Mouse (Mus musculus): Measurements from ENCODE around the gene Nbdy. TPM values are rescaled to one million over a fixed set of nuclear protein-coding genes. Genes with fewer than 3 reads are reported as not detected.

Nbdy gene
- polyA plus RNA-seq (2012; rRNA removed), result 44.0 and 58.4 TPM in 2 replicates

DNA sequence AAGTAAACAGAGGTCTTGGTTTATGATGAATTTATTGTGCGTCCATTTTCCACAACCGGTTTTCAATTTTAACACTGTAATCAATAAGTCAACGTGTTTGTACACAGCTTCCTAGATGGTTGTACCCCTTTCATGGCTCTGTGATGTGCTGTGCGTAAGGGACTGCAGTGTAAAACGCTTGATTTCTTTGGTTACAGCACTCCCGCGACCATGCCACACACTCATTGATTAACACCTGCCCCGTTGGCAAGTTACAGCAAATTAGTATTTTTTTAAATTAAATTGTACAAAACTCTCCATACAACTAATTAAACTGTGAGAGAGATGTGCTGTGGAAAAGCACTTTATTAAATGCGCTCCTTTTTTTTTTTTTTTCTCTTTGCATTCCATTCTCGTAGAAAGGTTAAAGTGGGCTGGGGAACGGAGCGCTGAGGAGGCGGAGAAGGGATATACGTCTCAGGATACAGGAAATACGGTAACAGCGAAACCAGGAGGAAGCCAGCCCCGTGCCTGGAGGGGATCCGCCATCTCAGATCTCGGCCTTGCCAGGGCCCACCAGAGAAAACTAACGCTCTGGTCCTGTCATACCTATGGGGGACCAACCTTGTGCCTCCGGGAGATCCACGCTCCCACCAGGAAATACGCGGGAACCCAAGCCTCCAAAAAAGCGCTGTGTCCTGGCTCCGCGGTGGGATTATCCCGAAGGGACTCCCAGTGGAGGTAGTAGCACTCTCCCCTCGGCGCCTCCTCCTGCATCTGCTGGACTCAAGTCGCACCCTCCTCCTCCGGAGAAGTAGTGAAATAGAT lies at the start of gene Nbdy:
TSS of gene Nbdy (plus strand) at position 481 of the 807 bp plus-strand sequence.

DNA sequence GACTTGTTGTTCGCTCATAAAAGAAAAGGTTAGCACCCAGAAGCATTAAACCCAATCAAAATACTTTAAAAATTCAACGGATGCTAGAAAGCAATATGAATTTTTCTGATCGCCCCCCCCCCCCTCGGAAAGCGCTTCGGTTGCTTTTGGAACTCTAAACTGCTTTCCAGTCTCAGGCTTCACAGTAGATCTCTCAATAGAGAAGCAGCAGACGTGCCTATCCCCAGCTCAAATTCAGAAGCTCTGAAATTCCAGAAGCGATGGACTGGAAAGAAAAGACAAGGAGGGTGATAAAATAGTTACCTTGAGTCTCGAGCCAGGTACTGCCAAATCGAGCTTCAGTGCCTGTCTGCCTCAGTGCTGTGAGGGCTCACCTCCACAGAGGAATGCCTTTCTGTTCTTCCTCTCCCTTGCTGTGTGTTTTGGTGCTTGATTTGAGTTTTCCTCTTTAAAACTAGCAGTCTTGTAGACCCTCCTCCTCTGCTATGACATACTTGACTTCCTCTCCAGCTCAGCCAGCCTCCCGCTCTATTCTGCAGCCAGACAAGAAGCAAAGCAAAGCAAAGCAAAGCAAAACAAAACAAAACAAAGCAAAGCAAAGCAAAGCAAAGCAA lies 27.5 kb upstream of the Nbdy start, which contains the start of gene Kctd12b:
TSS of gene Kctd12b (minus strand) at position 610 of the 614 bp plus-strand sequence.

Other genes with a start within 250 kb of the Nbdy start
- 69.9 and 94.8 TPM in 2 replicates for gene Ubqln2, start 225.4 kb upstream of the Nbdy start, polyA plus RNA-seq (2012; rRNA removed)
- gene Cypt3, start 165.0 kb upstream of the Nbdy start, polyA plus RNA-seq (2012; rRNA removed), result 0.14 TPM in 1 of 2 replicates, not detected in the other
- gene Kctd12b, start 27.2 kb upstream of the Nbdy start, polyA plus RNA-seq (2012; rRNA removed), result 1.7 and 5.1 TPM in 2 replicates
- gene Spin2c, start 108.6 kb downstream of the Nbdy start, polyA plus RNA-seq (2012; rRNA removed), result 11.9 and 18.2 TPM in 2 replicates